28 mouse cellular contexts compared by ENCODE assay signal in genomic region chr8:123708729-123709128, GRCm38 (mm10). TPM values are rescaled to one million over a fixed set of nuclear protein-coding genes. Genes with fewer than 3 reads are reported as not detected.
DNase-seq lines count a peak whose midpoint lies in the region; ATAC-seq and TF ChIP-seq lines count a peak whose summit lies in the region.
"Had no signal": no experiment of that assay in that cellular context is flagged by ENCODE, and none has a peak within 500 bp of the region (broad histone marks: within the 10 kb centered on the region; RNA-seq: fewer than 3 reads in every experiment).

No protein-coding gene starts in this region.

- no peak overlapping the region for H3K4me3 ChIP-seq in intestine, embryonic 14.5 days (ENCODE audit: low read depth, low read length)
- H3K4me3 ChIP-seq in small intestine, adult 2 months (ENCODE audit: low read depth, low read length): no peak overlapping the region
- H3K4me3 ChIP-seq: forebrain, embryonic 13.5 days; heart, embryonic 12.5 days; hindbrain, embryonic 13.5 days; limb, embryonic 10.5 days; limb, embryonic 15.5 days; megakaryocyte, embryonic 14.5 days; midbrain, embryonic 12.5 days; myocyte; neural tube, embryonic 13.5 days had no signal

- H3K36me3 ChIP-seq in intestine, embryonic 14.5 days (ENCODE audit: control insufficient read depth, insufficient read depth, low read length): no peaks in the 10 kb centered on the region
- no peaks in the 10 kb centered on the region for H3K36me3 ChIP-seq in small intestine, adult 2 months (ENCODE audit: control insufficient read depth, insufficient read depth, low read length)
- H3K36me3 ChIP-seq: heart, embryonic 12.5 days; hindbrain, embryonic 13.5 days; limb, embryonic 10.5 days; limb, embryonic 15.5 days; midbrain, embryonic 12.5 days; neural tube, embryonic 13.5 days had no signal

- no peak for TF ChIP-seq CTCF in small intestine, adult 2 months (IDR thresholded peaks at IDR 0.05; ENCODE audit: extremely low read depth, insufficient read length, insufficient replicate concordance, low read depth, low read length)

- H3K27me3 ChIP-seq in intestine, embryonic 14.5 days (replicated peaks; ENCODE audit: control insufficient read depth, insufficient read depth, low read length): no peaks in the 10 kb centered on the region
- no peaks in the 10 kb centered on the region for H3K27me3 ChIP-seq in small intestine, adult 2 months (ENCODE audit: control insufficient read depth, insufficient read depth, low read length)
- H3K27me3 ChIP-seq: forebrain, embryonic 13.5 days; heart, embryonic 12.5 days; hindbrain, embryonic 13.5 days; limb, embryonic 15.5 days; midbrain, embryonic 12.5 days; neural tube, embryonic 13.5 days had no signal

- no peak overlapping the region for H3K4me2 ChIP-seq in intestine, embryonic 14.5 days (ENCODE audit: low read length)
- H3K4me2 ChIP-seq: forebrain, embryonic 13.5 days; heart, embryonic 12.5 days; hindbrain, embryonic 13.5 days; limb, embryonic 15.5 days; lung, embryonic 14.5 days; midbrain, embryonic 12.5 days; neural tube, embryonic 13.5 days had no signal

- 42% methylated on average over 8 of the region's 8 CpGs for WGBS in intestine, embryonic 14.5 days
- WGBS in small intestine, adult 2 months: 16% methylated on average over 8 of the region's 8 CpGs

- H3K9ac ChIP-seq in intestine, embryonic 14.5 days (ENCODE audit: low read length): no peak overlapping the region
- H3K9ac ChIP-seq: forebrain, embryonic 13.5 days; heart, embryonic 12.5 days; hindbrain, embryonic 13.5 days; limb, embryonic 15.5 days; liver, embryonic 14.5 days; lung, embryonic 14.5 days; midbrain, embryonic 12.5 days; neural tube, embryonic 13.5 days had no signal

- no peak overlapping the region for H3K27ac ChIP-seq in intestine, embryonic 14.5 days (ENCODE audit: low read depth)
- peak overlapping the region; percentile 38 for H3K27ac ChIP-seq in small intestine, adult 2 months (ENCODE audit: insufficient read depth, low read depth, low read length)
- H3K27ac ChIP-seq: forebrain, embryonic 13.5 days; hindbrain, embryonic 13.5 days; limb, embryonic 10.5 days; limb, embryonic 15.5 days; liver, embryonic 14.5 days; midbrain, embryonic 12.5 days; neural tube, embryonic 13.5 days had no signal

- H3K9me3 ChIP-seq in intestine, embryonic 14.5 days (ENCODE audit: control insufficient read depth, low read length): no peaks in the 10 kb centered on the region
- H3K9me3 ChIP-seq: forebrain, embryonic 13.5 days; heart, embryonic 12.5 days; hindbrain, embryonic 13.5 days; limb, embryonic 10.5 days; limb, embryonic 15.5 days; megakaryocyte, embryonic 14.5 days; midbrain, embryonic 12.5 days; neural tube, embryonic 13.5 days had no signal

- H3K4me1 ChIP-seq in intestine, embryonic 14.5 days (replicated peaks; ENCODE audit: control insufficient read depth, insufficient read depth, low read length): 0 out of 2 replicates have a peak, but pooled peaks cover 6% of the 10 kb centered on the region
- H3K4me1 ChIP-seq in small intestine, adult 2 months (ENCODE audit: control insufficient read depth, insufficient read depth, insufficient read length, low read length): peaks cover 22% of the 10 kb centered on the region
- H3K4me1 ChIP-seq: forebrain, embryonic 13.5 days; hindbrain, embryonic 13.5 days; midbrain, embryonic 12.5 days; neural tube, embryonic 13.5 days had no signal

- no peak for TF ChIP-seq POLR2A in small intestine, adult 2 months (IDR thresholded peaks at IDR 0.05; ENCODE audit: low read depth, low read length)

- DNase-seq in heart, adult 11 months: peak; percentile 78
- no peak for DNase-seq in heart, adult 8-10 months (ENCODE audit: low spot score)
- peak; percentile 72 for DNase-seq in intestine, embryonic 14.5 days (ENCODE audit: low spot score)
- no peak for DNase-seq in cerebellum, postnatal 4 days (ENCODE audit: low spot score in 2 of 2)
- no peak for DNase-seq in adrenal gland, adult 18-20 months (ENCODE audit: low spot score in 2 of 2)
- DNase-seq: adrenal gland, adult 2 months; adrenal gland, postnatal 36 days; cerebellum, adult 18-20 months; cerebellum, postnatal 10 days; gastrocnemius, postnatal 14 days; heart, postnatal 4 days; kidney, adult 9 months; kidney, postnatal 10 days; layer of hippocampus, adult 9-11 months; lung, embryonic 14.5 days; thymus, postnatal 4 days had no signal

- peak; percentile 77 for ATAC-seq in intestine, embryonic 14.5 days (replicated peaks; ENCODE audit: low FRiP score, low TSS enrichment, low read depth)
- no peak for ATAC-seq in megakaryocyte, adult 5-6 weeks (ENCODE audit: poor library complexity, severe bottlenecking)
- ATAC-seq: forebrain, embryonic 13.5 days had no signal

RNA-seq across cellular contexts. Expression of gene Rhou, which starts 55.0 kb away (rescaled TPM):
- 1 to 10 TPM; 6.3 to 8.6 (median 7.0) TPM for total RNA-seq in heart, adult 8-10 months (2022)
- polyA plus RNA-seq in intestine, embryonic 14.5 days (2014; fragmentation: Nextera tagmentation; extraction: Ambion mirVana): 8.0 and 8.3 TPM in 2 replicates
- polyA plus RNA-seq in small intestine, adult 2 months (2012; rRNA removed): 18.3 and 35.3 TPM in 2 replicates
- total RNA-seq in adrenal gland, adult 18-20 months (2021): 10 to 100 TPM; 42.5 to 42.8 TPM
- total RNA-seq in megakaryocyte, adult 5-6 weeks (2015): 24.1 and 26.5 TPM in 2 replicates
- 15.0 and 18.6 TPM in 2 replicates for total RNA-seq in megakaryocyte, adult 5-6 weeks (2017)

Comparison
In these comparisons a context has a peak if more than half of its experiments do, and no peak if none do; other contexts are left out.
1. DNase-seq: peak in heart, adult 11 months (single experiment) and intestine, embryonic 14.5 days (single experiment); none in heart, adult 8-10 months (single experiment), cerebellum, postnatal 4 days (0 of 2) and adrenal gland, adult 18-20 months (0 of 2).